Mouse (Mus musculus): ENCODE measurements around the gene Atad3a. TPM values are rescaled to one million over a fixed set of nuclear protein-coding genes. Genes with fewer than 3 reads are reported as not detected.

Atad3a gene
- polyA plus RNA-seq, 1 experiment from 2014 or later, result 91.0 TPM

DNA sequence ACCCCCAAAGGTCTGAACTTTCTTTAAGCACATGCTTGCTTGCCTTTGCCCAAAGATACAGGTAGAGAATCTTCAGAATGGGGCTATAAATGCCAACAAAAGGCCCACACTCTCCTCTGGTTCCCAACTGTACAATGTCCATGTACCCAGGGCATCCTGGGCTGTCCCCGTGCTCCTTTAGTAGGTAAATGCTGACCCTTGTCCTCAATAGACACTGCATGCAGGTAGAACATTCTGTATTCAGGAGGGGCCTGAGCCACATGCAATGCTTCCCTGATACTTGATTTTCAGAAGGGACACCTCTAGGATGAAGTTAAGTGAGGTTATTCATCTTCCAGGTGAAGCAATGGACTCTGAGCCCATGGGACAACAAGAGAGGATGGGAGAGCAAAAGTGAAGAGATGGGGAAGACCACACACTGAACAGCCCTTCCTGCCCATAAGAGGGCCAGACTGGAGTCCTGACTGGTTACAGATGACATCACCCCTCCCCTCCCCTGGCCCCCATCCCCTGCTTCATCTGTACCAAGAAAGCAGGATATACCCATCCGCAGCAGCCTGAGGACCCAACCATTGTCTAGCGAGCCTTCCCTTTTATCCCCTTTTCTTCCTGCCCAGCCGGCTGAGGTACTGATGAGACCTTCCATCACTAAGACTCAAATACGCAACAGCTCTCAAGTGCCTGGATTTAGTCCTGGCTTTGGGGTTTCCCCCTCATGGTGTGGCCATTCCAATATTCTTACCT, 12.6 kb upstream of the Atad3a start:
- peaks cover 36% of the 10 kb centered on the region for H3K4me1 ChIP-seq
- no peaks in the 10 kb centered on the region for H3K36me3 ChIP-seq
- 0 out of 2 replicates have a peak, but pooled peaks cover 8% of the 10 kb centered on the region for H3K27me3 ChIP-seq
- peak overlapping the region; percentile 46 for H3K4me3 ChIP-seq
- H3K9ac ChIP-seq (replicated peaks), result no peak overlapping the region
- no peak overlapping the region for H3K27ac ChIP-seq (replicated peaks)
- no peaks in the 10 kb centered on the region for H3K9me3 ChIP-seq
- ATAC-seq (replicated peaks), result no peak
- 34% methylated on average over 5 of the region's 5 CpGs for WGBS
- peak overlapping the region; percentile 66 for H3K4me2 ChIP-seq (replicated peaks)

- no peak overlapping the region for H3K4me3 ChIP-seq
- H3K4me1 ChIP-seq, result peaks cover 36% of the 10 kb centered on the region
- no peak overlapping the region for H3K27ac ChIP-seq (replicated peaks)
- no peak overlapping the region for H3K9ac ChIP-seq (replicated peaks)
- 86% methylated on average over 13 of the region's 13 CpGs for WGBS
- H3K9me3 ChIP-seq, result no peaks in the 10 kb centered on the region
- ATAC-seq (replicated peaks), result no peak
- no peaks in the 10 kb centered on the region for H3K36me3 ChIP-seq
- H3K4me2 ChIP-seq (replicated peaks), result no peak overlapping the region
- 0 out of 2 replicates have a peak, but pooled peaks cover 8% of the 10 kb centered on the region for H3K27me3 ChIP-seq
These were observed 11.9 kb upstream of the Atad3a start for GRCm38 (mm10) chr4:155772786-155773185.

GRCm38 (mm10) chr4:155771706-155772105, 10.8 kb upstream of the Atad3a start:
- no peak overlapping the region for H3K4me3 ChIP-seq
- H3K9ac ChIP-seq (replicated peaks), result no peak overlapping the region
- no peak overlapping the region for H3K4me2 ChIP-seq (replicated peaks)
- peaks cover 36% of the 10 kb centered on the region for H3K4me1 ChIP-seq
- H3K27ac ChIP-seq (replicated peaks), result no peak overlapping the region
- H3K9me3 ChIP-seq, result no peaks in the 10 kb centered on the region
- no peaks in the 10 kb centered on the region for H3K36me3 ChIP-seq
- ATAC-seq (replicated peaks), result no peak
- WGBS, result 85% methylated on average over 2 of the region's 2 CpGs
- H3K27me3 ChIP-seq, result 0 out of 2 replicates have a peak, but pooled peaks cover 8% of the 10 kb centered on the region

GRCm38 (mm10) chr4:155770626-155771025, 9.7 kb upstream of the Atad3a start:
- WGBS, result 37% methylated on average over 24 of the region's 24 CpGs
- Histone ChIP-seq H3K27ac (replicated peaks) (no peak overlapping the region), H3K27me3 (0 out of 2 replicates have a peak, but pooled peaks cover 8% of the 10 kb centered on the region), H3K4me1 (peaks cover 34% of the 10 kb centered on the region), H3K4me2 (replicated peaks) (peak overlapping the region; percentile 79), H3K9me3 (no peaks in the 10 kb centered on the region), H3K4me3 (peak overlapping the region; percentile 49), H3K9ac (replicated peaks) (peak overlapping the region; percentile 69), H3K36me3 (no peaks in the 10 kb centered on the region)
- ATAC-seq (replicated peaks), result peak; percentile 38

GRCm38 (mm10) chr4:155769880-155770512, 9.1 kb upstream of the Atad3a start:
- Histone ChIP-seq H3K4me3 (peak overlapping the region; percentile 49), H3K4me2 (replicated peaks) (peak overlapping the region; percentile 79), H3K36me3 (no peaks in the 10 kb centered on the region), H3K27ac (replicated peaks) (no peak overlapping the region), H3K4me1 (peaks cover 28% of the 10 kb centered on the region), H3K9me3 (no peaks in the 10 kb centered on the region), H3K9ac (replicated peaks) (peak overlapping the region; percentile 69), H3K27me3 (0 out of 2 replicates have a peak, but pooled peaks cover 8% of the 10 kb centered on the region)
- peak; percentile 85 for ATAC-seq (replicated peaks)
- under 1% methylated on average over 39 of the region's 39 CpGs for WGBS

- no peak for ATAC-seq (replicated peaks)
- Histone ChIP-seq H3K4me1 (peaks cover 22% of the 10 kb centered on the region), H3K9ac (replicated peaks) (peak overlapping the region; percentile 69), H3K36me3 (no peaks in the 10 kb centered on the region), H3K4me2 (replicated peaks) (peak overlapping the region; percentile 79), H3K9me3 (no peaks in the 10 kb centered on the region), H3K4me3 (peak overlapping the region; percentile 49), H3K27me3 (0 out of 2 replicates have a peak, but pooled peaks cover 8% of the 10 kb centered on the region), H3K27ac (replicated peaks) (no peak overlapping the region)
- WGBS, result 61% methylated on average over 5 of the region's 5 CpGs
These were observed 8.6 kb upstream of the Atad3a start for GRCm38 (mm10) chr4:155769496-155769879.

DNA sequence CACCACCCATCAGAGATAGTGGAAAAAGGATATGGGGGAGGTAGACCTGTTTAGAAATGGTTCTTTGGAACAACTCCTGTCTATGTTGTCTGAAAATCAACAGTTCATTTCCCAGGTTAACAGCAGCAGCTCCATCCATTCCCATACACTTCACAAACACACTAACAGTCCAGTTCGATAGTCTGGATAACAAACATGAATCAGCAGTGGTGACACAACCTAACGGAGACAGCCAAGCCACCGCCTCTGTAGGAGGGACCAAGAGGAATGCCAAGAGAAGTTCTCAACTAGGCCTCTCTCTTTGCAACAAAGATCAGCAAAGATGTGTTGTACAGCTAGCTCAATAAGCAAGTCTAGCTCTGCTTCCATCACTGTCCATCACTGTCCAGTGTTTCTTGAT, 1.5 kb upstream of the Atad3a start:
- H3K27me3 ChIP-seq, result no peaks in the 10 kb centered on the region
- no peaks in the 10 kb centered on the region for H3K9me3 ChIP-seq
- no peak overlapping the region for H3K9ac ChIP-seq (replicated peaks)
- no peak for ATAC-seq (replicated peaks)
- H3K27ac ChIP-seq (replicated peaks), result no peak overlapping the region
- H3K4me2 ChIP-seq (replicated peaks), result no peak overlapping the region; the same call in 1 of the 2 replicates
- 0 out of 2 replicates have a peak, but pooled peaks cover 1% of the 10 kb centered on the region for H3K36me3 ChIP-seq
- H3K4me1 ChIP-seq, result peaks cover 28% of the 10 kb centered on the region
- WGBS, result 93% methylated on average over 3 of the region's 3 CpGs
- H3K4me3 ChIP-seq, result no peak overlapping the region

- peaks cover 3% of the 10 kb centered on the region for H3K36me3 ChIP-seq
- H3K27me3 ChIP-seq, result no peaks in the 10 kb centered on the region
- peak overlapping the region; percentile 98 for H3K4me2 ChIP-seq (replicated peaks)
- H3K27ac ChIP-seq (replicated peaks), result no peak overlapping the region
- peak overlapping the region; percentile 89 for H3K4me3 ChIP-seq
- H3K4me1 ChIP-seq, result peaks cover 28% of the 10 kb centered on the region
- peak overlapping the region; percentile 73 for H3K9ac ChIP-seq (replicated peaks)
- no peaks in the 10 kb centered on the region for H3K9me3 ChIP-seq
- WGBS, result 1% methylated on average over 28 of the region's 28 CpGs
- 0 out of 2 replicates have a peak, but pooled peaks have one; percentile 21 for ATAC-seq (replicated peaks)
These were observed 635 bp upstream of the Atad3a start for GRCm38 (mm10) chr4:155761356-155762099.

- H3K27ac ChIP-seq (replicated peaks), result no peak overlapping the region
- H3K36me3 ChIP-seq, result peaks cover 18% of the 10 kb centered on the region
- ATAC-seq (replicated peaks), result peak; percentile 18; the same call in 1 of the 2 replicates
- H3K27me3 ChIP-seq, result no peaks in the 10 kb centered on the region
- H3K4me3 ChIP-seq, result peak overlapping the region; percentile 89
- H3K9me3 ChIP-seq, result no peaks in the 10 kb centered on the region
- peak overlapping the region; percentile 73 for H3K9ac ChIP-seq (replicated peaks)
- WGBS, result 3% methylated on average over 10 of the region's 10 CpGs
- H3K4me2 ChIP-seq (replicated peaks), result peak overlapping the region; percentile 98
- peaks cover 28% of the 10 kb centered on the region for H3K4me1 ChIP-seq
These were observed 856 bp downstream of the Atad3a start for GRCm38 (mm10) chr4:155759862-155760612.

DNA sequence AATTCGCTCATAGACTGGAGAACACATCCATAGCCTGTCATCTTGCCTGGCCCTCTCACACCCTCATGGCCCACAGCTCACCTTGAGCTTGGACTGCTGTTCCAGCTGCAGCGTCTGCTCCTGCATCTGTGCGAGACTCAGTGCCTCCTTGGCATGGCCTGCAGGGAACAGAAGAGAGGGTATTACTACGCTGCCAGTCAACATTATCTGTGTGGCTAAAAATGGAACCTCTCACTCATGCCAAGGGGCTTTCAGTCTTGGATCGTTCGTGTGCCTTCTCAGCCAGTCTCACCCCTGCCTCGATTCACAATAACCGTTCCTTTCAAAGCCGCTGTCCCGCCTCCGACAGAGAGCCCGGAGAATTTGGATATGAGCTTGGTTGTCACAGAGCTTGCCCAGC, 3.9 kb downstream of the Atad3a start:
- no peak for ATAC-seq (replicated peaks)
- Histone ChIP-seq H3K4me3 (no peak overlapping the region), H3K4me2 (replicated peaks) (no peak overlapping the region), H3K27me3 (no peaks in the 10 kb centered on the region), H3K9ac (replicated peaks) (no peak overlapping the region), H3K36me3 (peaks cover 45% of the 10 kb centered on the region), H3K27ac (replicated peaks) (no peak overlapping the region), H3K9me3 (no peaks in the 10 kb centered on the region), H3K4me1 (peaks cover 28% of the 10 kb centered on the region)
- WGBS, result 88% methylated on average over 12 of the region's 12 CpGs

Measured in forebrain, embryonic 15.5 days (tissue).